Mouse (Mus musculus): ENCODE results near the gene Spata16. TPM values are rescaled to one million over a fixed set of nuclear protein-coding genes. Genes with fewer than 3 reads are reported as not detected.
"Not testable (repeated sequence)": the region's sequence is repeated elsewhere in the genome, so short reads cannot be mapped to it uniquely, and the experiment has no call there.

Gene Spata16
- total RNA-seq (2021): not detected
- long read RNA-seq, experiment 1: 0 reads
- long read RNA-seq, experiment 2: 0 reads

GRCm38 (mm10) chr3:26637402-26637801, at the start of gene Spata16:
TSS of gene Spata16 (plus strand) at chr3:26637620.
- DNase-seq (ENCODE audit: low spot score in 2 of 2): no peak

DNA sequence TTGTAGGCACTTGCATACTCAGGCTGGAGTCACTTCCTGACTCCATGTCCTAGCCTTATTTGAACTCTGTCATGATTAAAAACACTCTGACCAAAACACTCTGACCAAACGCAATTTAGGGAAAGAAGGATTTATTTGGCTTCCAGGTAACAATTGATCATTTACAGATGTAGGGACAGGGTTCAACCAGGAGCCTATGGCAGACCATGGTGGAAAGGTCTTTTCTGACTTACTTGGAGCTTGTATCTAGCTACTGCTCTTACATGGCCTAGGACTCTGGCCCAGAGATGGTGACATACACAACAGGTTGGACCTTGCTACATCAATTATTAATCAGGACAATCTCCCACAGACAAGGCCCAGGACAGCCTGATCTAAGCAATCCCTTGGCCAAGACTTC, 32.6 kb upstream of the Spata16 start:
- DNase-seq (ENCODE audit: low spot score in 2 of 2): no peak

GRCm38 (mm10) chr3:26608531-26608930, 28.9 kb upstream of the Spata16 start:
- DNase-seq (ENCODE audit: low spot score in 2 of 2): no peak

DNA sequence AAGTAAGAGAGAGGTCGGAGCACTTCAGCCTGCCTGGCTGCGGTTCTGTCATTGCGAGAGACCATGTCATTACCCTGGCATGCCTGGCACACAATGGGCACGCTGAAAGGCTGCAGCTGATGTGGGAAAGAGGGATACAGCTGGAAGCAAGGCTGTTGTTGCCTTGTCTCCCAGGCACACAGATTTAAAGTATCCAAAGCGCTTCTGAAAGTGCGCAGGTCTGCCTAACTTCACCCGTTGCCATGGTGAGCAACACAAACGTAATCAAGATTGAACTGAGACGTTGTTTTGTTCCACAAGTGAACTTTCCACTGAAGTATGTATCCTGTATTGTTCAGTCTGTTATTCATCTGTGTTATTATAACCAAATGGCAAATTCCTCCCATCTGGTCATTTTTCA, 1.8 kb downstream of the Spata16 start:
- no peak for DNase-seq (ENCODE audit: low spot score in 2 of 2)

DNA sequence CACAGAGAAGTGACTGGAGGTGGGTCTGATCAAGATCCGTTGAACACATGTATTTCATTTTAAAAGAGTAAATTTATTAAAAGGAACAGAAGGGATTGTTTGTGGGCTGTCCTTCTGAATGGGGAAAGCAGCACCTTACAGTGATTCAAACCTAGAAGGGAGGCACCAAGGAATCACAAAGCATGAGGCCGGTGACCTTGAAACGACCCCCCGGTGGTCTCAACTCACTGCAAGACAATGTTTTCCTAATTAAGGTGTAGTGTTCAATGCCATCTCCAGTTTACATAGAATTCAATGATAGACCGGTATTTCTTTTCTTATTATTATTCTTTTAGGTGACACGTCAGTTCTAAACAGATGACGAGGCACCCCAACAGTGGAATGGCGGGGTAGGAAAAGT, 2.4 kb downstream of the Spata16 start:
- no peak for DNase-seq (ENCODE audit: low spot score in 2 of 2)

DNA sequence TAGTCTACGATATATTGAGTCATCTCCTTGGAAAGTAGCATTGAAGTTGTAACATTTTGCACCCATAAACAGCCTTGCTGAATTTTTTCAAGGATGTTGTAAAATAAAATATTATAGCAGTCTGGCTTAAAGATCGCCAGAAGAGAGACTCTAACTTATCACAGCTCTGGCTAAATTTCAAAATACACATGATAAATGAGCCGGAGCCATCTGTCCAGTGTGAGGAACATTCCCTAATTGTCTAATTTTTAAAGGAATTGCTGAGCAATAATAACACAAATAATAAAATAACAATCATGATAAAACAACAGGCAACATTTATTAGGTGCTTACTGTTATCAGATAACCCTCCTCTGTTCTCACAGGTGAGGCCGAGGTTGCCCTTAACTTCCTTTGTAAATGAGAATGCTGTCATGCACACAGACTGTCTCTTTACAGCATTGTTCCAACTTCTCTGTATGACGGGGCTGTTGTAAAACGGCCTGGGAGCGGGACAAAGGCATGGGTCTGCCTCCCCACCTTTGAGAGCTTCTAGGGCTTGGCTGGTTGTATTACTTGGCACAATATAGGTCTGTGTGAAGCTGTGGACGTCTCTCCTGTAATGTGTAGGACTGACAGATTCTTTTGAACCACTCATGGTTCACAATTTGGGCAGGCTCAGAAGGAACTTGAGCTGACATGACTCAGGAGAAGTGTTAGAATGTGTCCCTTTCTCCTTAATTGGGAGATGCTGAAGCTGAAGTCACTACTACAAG, 3.1 kb downstream of the Spata16 start:
- no peak for DNase-seq (ENCODE audit: low spot score in 2 of 2)

GRCm38 (mm10) chr3:26641351-26642249, 4.2 kb downstream of the Spata16 start:
- no peak for DNase-seq (ENCODE audit: low spot score in 2 of 2)

DNA sequence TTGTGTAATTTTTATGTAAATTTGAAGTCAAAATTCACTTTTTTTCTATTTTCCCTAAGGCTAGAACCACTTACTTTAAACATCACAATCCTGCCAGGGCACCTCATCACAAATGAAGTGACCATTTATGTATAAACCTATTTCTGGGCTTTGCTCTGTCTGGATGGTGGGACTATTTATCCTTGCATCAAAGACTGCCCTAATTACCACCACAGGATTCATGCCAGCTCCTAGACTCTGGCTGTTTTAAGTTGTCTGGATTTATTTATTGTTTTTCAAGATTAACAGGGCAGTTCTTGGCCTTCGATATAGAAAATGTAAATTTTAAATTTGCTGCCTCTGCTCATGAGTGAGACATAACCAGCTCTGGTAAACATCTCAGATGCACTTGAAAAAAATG, 6.7 kb downstream of the Spata16 start:
- DNase-seq (ENCODE audit: low spot score in 2 of 2): no peak

GRCm38 (mm10) chr3:26646834-26647233, 9.4 kb downstream of the Spata16 start:
- DNase-seq (ENCODE audit: low spot score in 2 of 2): no peak

DNA sequence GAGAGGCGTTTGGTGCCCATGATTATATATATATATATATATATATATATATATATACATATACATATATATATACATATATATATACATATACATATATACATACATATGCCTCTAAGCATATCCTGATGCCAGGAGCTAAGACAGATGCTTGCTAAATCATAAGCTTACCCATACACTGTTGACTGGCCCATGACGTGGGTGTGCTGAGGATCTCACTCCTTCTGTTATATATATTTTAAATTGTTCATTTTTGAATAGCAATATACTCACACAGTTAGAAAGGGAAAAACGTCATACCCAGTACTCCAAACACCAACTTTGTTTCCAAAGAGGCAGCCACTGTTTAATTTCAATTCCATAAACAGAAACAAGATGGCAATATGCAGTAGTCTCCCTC, 48.4 kb downstream of the Spata16 start:
- DNase-seq (ENCODE audit: low spot score in 2 of 2): no peak

- not testable (repeated sequence) for DNase-seq (ENCODE audit: low spot score in 2 of 2)
These were observed 72.1 kb downstream of the Spata16 start for GRCm38 (mm10) chr3:26709492-26709891.

DNA sequence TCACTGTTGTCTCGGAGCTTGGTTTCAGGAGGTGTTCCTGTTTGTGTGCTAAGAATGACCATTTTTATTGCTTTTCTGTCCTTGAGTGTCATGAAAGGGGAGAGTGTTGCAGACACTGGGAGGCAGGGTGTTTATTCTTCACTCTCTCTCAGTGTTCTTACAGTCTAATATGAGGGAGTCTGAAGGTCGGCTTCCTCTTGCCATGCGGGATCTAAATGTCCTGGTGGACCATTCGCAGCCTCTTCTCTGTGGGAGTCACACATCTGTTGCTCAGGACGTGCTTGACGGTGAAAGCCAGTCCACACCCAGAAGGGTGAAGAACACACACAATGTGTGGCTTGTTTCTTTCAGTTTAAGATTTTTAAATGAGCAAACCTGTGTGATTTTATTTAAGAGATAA, 90.1 kb downstream of the Spata16 start:
- DNase-seq (ENCODE audit: low spot score in 2 of 2): no peak

DNA sequence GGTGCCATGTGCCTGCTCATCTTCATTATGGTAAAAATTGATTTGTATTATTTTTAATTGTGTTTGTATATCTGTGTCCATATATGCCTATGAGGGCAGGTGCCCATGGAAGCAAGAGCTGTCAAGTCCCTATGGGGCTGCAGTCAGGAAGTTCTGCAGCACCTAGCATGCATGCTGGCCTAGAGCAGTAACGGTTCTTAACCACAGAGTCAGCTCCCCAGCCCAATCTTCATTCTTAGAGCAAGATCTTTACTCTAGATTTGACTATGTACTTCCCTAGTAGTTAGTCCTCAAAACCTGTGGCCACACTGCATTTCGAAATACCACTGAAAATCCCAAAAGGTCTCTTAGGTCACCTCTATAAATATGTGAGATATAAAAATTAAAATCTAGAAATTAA, 113.1 kb downstream of the Spata16 start:
- DNase-seq (ENCODE audit: low spot score in 2 of 2): no peak

DNA sequence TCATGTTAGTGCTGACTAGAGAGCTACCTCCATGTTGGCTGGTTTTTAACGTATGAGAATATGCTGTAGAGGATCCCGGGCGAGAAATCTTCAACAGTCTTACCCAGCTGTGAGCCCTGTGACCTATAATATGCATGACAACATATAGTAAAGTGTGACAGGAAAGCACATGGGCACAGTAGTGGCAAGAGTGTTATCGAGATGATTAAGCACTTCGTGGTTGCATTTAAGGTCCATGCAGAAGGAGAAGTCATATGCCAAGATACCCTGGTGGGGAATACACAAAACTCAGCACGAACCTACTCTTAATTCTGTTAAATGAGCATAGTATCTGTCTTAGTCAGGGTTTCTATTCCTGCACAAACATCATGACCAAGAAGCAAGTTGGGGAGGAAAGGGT, 115.0 kb downstream of the Spata16 start:
- DNase-seq (ENCODE audit: low spot score in 2 of 2): no peak

DNA sequence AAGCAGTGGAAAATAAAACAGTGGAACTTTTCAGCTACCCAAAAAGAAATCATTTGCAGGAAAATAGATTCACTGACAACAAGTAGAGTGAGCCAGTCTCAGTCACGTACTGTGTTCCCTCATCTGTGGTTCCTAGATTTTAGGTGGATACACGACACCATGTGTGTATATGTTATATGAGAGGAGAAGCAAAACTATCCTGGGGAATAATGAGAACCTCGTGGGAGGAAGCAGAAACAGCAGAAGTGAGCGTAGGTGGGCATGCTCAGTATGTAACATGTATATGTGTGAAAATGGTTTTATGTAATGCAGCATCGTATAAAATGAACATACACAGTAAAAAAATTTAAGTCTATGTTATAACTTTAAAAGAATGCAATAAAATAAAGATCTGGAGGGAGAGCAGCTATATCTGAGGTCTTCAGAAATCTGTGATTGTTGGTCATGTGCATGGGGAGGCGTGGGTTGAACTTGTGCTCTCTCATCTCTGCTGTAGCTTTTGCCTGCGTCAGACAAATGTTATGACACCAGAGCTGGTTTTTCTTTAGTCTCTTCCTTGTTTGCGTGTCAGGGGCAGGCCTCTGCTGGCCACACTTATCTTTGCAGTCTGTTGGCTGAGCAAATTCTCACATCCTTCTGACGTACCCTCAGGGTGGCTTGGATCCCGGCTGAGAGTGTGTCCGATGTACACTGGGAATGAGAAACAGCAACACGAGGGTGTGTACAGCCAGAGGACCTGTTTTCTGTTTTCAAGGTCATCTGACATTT, 156.1 kb downstream of the Spata16 start:
- no peak for DNase-seq (ENCODE audit: low spot score in 2 of 2)

DNA sequence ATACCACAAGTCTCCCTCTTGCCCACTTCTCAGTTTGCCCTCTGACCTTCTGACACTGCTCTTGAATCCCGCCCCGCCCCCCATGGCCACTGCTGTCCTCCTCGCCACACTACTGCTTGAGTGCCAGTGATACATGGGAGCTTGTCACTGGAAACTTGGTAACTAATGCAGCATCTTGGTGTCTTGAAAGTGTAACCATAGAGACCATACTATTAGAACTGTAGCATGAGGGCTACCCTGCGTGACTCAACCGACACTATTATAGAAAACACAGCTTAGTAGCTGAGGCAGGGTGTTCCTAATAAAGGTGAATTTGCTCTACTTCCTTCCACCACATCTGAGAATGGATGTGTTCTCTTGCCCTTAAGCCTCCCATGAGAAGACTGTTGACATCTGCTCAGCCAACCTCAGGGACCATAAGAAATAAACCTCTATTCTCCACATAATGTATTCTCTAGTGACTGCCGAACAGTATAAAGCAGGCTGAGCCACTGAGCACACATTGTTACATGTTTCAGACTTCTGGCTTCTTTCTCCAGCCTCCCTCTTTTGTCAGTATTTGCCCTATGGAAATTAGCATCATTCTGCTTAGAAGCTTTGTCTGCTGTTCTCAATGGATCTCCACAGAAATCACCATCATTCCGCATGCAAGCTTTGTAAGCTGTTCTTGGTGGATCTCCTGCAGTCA, 158.6 kb downstream of the Spata16 start:
- DNase-seq (ENCODE audit: low spot score in 2 of 2): no peak

DNA sequence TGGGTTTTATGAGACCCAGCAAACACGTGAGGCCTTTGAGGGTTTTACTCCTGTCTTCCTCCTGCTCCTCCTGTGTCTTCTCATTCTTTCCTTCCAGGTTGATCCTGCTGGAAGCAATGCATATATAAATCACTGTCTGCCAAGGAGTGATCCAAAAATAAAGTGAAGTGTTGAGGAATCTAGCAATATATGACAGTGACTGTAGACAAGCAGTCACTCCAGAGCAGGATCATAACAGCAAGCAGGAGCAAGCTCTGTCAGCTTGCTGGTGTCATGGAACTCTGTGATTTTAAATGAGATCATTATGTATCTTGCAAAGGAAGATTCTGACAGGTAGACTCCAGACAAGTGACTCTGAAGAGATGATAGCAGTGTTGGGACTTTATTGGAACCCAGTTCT, 159.5 kb downstream of the Spata16 start:
- no peak for DNase-seq (ENCODE audit: low spot score in 2 of 2)

- DNase-seq (ENCODE audit: low spot score in 2 of 2): no peak
These were observed 176.9 kb downstream of the Spata16 start for GRCm38 (mm10) chr3:26814307-26814706.

DNA sequence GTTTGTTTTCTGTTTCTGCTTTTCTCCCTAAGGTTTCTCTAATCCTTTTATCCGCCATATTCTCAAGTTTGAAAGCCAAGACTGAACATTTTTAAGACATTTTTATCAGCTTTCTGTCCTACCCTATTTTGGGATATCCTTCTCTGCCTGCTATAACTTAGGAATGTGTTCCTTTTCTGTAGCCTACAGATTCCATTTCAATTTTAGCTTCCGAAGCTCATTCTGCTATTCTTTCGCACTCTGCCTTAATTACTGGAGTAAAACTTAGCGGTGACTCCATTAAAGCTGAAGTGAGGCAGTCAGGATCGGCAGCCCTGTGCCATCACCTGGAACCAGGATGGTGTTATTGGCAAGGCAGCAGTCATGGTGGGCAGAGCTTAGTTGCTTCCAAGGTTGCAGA, 178.3 kb downstream of the Spata16 start:
- no peak for DNase-seq (ENCODE audit: low spot score in 2 of 2)

- DNase-seq (ENCODE audit: low spot score in 2 of 2): no peak
These were observed 182.0 kb downstream of the Spata16 start for GRCm38 (mm10) chr3:26819398-26819797.
